Mouse (Mus musculus): ENCODE data around the gene Defa25. TPM values are rescaled to one million over a fixed set of nuclear protein-coding genes. Genes with fewer than 3 reads are reported as not detected.

Gene Defa25
- not detected in 2 replicates for polyA plus RNA-seq (2012; rRNA removed)

DNA sequence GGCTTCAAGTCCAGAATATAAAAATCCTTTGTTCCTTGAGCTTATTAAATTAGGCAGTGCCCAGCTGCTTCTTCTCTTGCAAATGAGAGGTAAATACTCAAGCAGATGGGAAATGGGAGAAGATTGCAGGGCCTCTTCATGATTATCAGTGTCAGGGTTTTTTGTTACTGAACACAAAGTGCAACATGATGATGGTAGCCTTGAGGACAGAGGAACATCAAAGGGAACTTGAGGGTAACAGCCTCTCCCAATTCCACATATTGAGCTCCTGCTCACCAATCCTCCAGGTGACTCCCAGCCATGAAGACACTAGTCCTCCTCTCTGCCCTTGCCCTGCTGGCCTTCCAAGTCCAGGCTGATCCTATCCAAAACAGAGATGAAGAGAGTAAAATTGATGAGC lies at the start of gene Defa25:
TSS of gene Defa25 (plus strand) at position 301 of the 400 bp plus-strand sequence.

DNA sequence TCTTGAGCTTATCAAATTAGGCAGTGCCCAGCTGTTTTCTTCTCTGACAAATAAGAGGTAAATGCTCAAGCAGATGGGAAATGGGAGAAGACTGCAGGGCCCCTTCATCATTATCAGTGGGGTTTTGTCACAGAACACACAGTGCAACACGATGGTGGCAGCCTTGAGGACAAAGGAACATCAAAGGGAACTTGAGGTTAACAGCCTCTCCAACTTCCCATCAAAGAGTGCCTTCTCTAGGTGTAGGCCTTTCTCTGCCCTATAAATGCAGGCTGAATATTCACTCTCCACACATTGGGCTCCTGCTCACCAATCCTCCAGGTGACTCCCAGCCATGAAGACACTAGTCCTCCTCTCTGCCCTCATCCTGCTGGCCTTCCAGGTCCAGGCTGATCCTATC lies 29.5 kb upstream of the Defa25 start, which contains the start of gene Defa23:
TSS of gene Defa23 (plus strand) at position 301 of the 400 bp plus-strand sequence.

DNA sequence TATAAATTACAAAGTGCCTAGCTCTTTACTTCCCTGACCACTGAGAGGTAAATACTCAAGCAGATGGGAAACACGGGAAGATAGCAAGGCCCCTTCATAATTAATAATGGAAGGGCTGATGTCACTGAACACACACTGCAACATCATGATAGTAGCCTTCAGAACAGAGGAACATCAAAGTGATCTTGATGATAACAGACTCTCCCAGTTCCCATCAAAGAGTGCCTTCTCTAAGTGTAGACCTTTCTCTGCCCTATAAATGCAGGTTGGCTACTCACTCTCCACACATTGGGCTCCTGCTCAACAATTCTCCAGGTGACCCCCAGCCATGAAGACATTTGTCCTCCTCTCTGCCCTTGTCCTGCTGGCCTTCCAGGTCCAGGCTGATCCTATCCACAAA lies 19.5 kb upstream of the Defa25 start, which contains the start of gene Defa35:
TSS of gene Defa35 (plus strand) at position 301 of the 400 bp plus-strand sequence.

DNA sequence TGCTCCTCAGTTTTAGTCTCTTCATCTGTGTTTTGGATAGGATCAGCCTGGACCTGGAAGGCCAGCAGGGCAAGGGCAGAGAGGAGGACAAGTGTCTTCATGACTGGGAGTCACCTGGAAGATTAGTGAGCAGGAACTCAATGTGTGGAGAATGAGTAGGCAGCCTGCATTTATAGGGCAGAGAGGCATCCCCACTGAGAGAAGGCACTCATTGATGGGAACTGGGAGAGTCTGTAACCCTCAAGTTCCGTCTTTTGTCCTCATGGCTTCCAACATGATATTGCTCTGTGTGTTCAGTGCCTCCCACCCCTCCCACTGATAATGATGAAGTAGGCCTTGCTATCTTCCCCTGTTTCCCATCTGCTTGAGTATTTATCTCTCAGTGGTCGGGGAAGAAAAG lies 11.7 kb downstream of the Defa25 start, which contains the start of gene Gm14851:
TSS of gene Gm14851 (minus strand) at position 101 of the 400 bp plus-strand sequence.

DNA sequence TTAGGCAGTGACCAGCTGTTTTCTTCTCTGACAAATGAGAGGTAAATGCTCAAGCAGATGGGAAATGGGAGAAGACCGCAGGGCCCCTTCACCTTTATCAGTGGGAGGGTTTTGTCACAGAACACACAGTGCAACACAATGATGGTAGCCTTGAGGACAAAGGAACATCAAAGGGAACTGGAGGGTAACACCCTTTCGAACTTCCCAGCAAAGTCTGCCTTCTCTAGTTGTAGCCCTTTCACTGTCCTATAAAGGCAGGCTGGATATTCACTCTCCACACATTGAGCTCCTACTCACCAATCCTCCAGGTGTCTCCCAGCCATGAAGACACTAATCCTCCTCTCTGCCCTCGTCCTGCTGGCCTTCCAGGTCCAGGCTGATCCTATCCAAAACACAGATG lies 50.1 kb downstream of the Defa25 start, which contains the start of gene Defa30:
TSS of gene Defa30 (plus strand) at position 301 of the 400 bp plus-strand sequence.

Other genes starting within 250 kb of the Defa25 start
- gene Defb33, start 191.8 kb upstream of the Defa25 start, polyA plus RNA-seq (2012; rRNA removed), result not detected in 2 replicates
- gene Gm15056, start 181.8 kb upstream of the Defa25 start, polyA plus RNA-seq (2012; rRNA removed), result not detected in 2 replicates
- not detected in 2 replicates for gene Gm6040, start 162.4 kb upstream of the Defa25 start, polyA plus RNA-seq (2012; rRNA removed)
- not detected in 2 replicates for gene AY761185, start 139.7 kb upstream of the Defa25 start, polyA plus RNA-seq (2012; rRNA removed)
- not detected in 2 replicates for gene Defa21, start 58.9 kb upstream of the Defa25 start, polyA plus RNA-seq (2012; rRNA removed)
- not detected in 2 replicates for gene Defa23, start 29.4 kb upstream of the Defa25 start, polyA plus RNA-seq (2012; rRNA removed)
- gene Defa35, start 19.4 kb upstream of the Defa25 start, polyA plus RNA-seq (2012; rRNA removed), result not detected in 2 replicates
- not detected in 2 replicates for gene Gm14851, start 11.6 kb downstream of the Defa25 start, polyA plus RNA-seq (2012; rRNA removed)
- not detected in 2 replicates for gene Defa30, start 50.2 kb downstream of the Defa25 start, polyA plus RNA-seq (2012; rRNA removed)
- gene Defa22, start 77.8 kb downstream of the Defa25 start, polyA plus RNA-seq (2012; rRNA removed), result not detected in 2 replicates
- not detected in 2 replicates for gene Defa31, start 107.2 kb downstream of the Defa25 start, polyA plus RNA-seq (2012; rRNA removed)
- gene Gm15293, start 117.1 kb downstream of the Defa25 start, polyA plus RNA-seq (2012; rRNA removed), result not detected in 2 replicates
- not detected in 2 replicates for gene Gm15292, start 165.3 kb downstream of the Defa25 start, polyA plus RNA-seq (2012; rRNA removed)
- gene Defa27, start 231.1 kb downstream of the Defa25 start, polyA plus RNA-seq (2012; rRNA removed), result not detected in 2 replicates
- gene Defa29, start 242.6 kb downstream of the Defa25 start, polyA plus RNA-seq (2012; rRNA removed), result not detected in 2 replicates

All from central nervous system, embryonic 18 days (tissue).